7 mouse cellular contexts compared by ENCODE assay signal in genomic region chr12:8641425-8641735, GRCm38 (mm10). TPM values are rescaled to one million over a fixed set of nuclear protein-coding genes. Genes with fewer than 3 reads are reported as not detected.
DNase-seq lines count a peak whose midpoint lies in the region; ATAC-seq and TF ChIP-seq lines count a peak whose summit lies in the region.

No protein-coding gene starts in this region.

- 8% methylated on average over 10 of the region's 10 CpGs for WGBS in lung, adult 2 months
- WGBS in embryonic facial prominence, embryonic 14.5 days: 4% methylated on average over 10 of the region's 10 CpGs
- WGBS in hindbrain, postnatal 0 days: 3% methylated on average over 10 of the region's 10 CpGs
- 9% methylated on average over 10 of the region's 10 CpGs for WGBS in midbrain, embryonic 14.5 days

- peak overlapping the region; percentile 95 for H3K9ac ChIP-seq in embryonic facial prominence, embryonic 14.5 days (ENCODE audit: low read depth, low read length)
- peak overlapping the region; percentile 86 for H3K9ac ChIP-seq in hindbrain, postnatal 0 days (replicated peaks; ENCODE audit: low read length)
- H3K9ac ChIP-seq in midbrain, embryonic 14.5 days (replicated peaks; ENCODE audit: low read length): peak overlapping the region; percentile 81

- DNase-seq in lung, adult 2 months: no peak
- DNase-seq in lung, postnatal 4 days: no peak
- no peak for DNase-seq in embryonic facial prominence, embryonic 14.5 days (ENCODE audit: low spot score)
- DNase-seq in hindbrain, postnatal 0 days (ENCODE audit: low spot score): peak; percentile 21
- peak; percentile 64 for DNase-seq in midbrain, embryonic 14.5 days
- no peak for DNase-seq in gastrocnemius, postnatal 10 days

- peak overlapping the region; percentile 88 for H3K4me3 ChIP-seq in lung, adult 2 months (replicated peaks; ENCODE audit: extremely low read depth, low read depth, low read length)
- H3K4me3 ChIP-seq in embryonic facial prominence, embryonic 14.5 days (ENCODE audit: low read depth, low read length): peak overlapping the region; percentile 88
- H3K4me3 ChIP-seq in hindbrain, postnatal 0 days (ENCODE audit: low read length): peak overlapping the region; percentile 56
- peak overlapping the region; percentile 81 for H3K4me3 ChIP-seq in midbrain, embryonic 14.5 days (replicated peaks; ENCODE audit: low read depth, low read length)

- H3K4me2 ChIP-seq in embryonic facial prominence, embryonic 14.5 days (ENCODE audit: low read depth, low read length): peak overlapping the region; percentile 57
- peak overlapping the region; percentile 65 for H3K4me2 ChIP-seq in hindbrain, postnatal 0 days (ENCODE audit: low read depth, low read length)
- H3K4me2 ChIP-seq in midbrain, embryonic 14.5 days (ENCODE audit: low read length): peak overlapping the region; percentile 56

- no peaks in the 10 kb centered on the region for H3K36me3 ChIP-seq in embryonic facial prominence, embryonic 14.5 days (ENCODE audit: control insufficient read depth, insufficient read depth, low read length)
- H3K36me3 ChIP-seq in hindbrain, postnatal 0 days (ENCODE audit: insufficient read depth, low read length): no peaks in the 10 kb centered on the region
- H3K36me3 ChIP-seq in midbrain, embryonic 14.5 days (ENCODE audit: control insufficient read depth, insufficient read depth, low read length): no peaks in the 10 kb centered on the region

- H3K27me3 ChIP-seq in embryonic facial prominence, embryonic 14.5 days (replicated peaks; ENCODE audit: control insufficient read depth, insufficient read depth, low read length): no peaks in the 10 kb centered on the region
- H3K27me3 ChIP-seq in hindbrain, postnatal 0 days (ENCODE audit: insufficient read depth, low read length): no peaks in the 10 kb centered on the region
- H3K27me3 ChIP-seq in midbrain, embryonic 14.5 days (ENCODE audit: control insufficient read depth, insufficient read depth, low read length): no peaks in the 10 kb centered on the region

- TF ChIP-seq CTCF in lung, adult 2 months (IDR thresholded peaks at IDR 0.05; ENCODE audit: insufficient read depth, low read length): no peak
- no peak for TF ChIP-seq CTCF in hindbrain, postnatal 0 days (IDR thresholded peaks at IDR 0.05; ENCODE audit: low read depth)

- no peaks in the 10 kb centered on the region for H3K4me1 ChIP-seq in lung, adult 2 months (ENCODE audit: control insufficient read depth, insufficient read depth, low read length)
- H3K4me1 ChIP-seq in embryonic facial prominence, embryonic 14.5 days (ENCODE audit: control insufficient read depth, insufficient read depth, low read length): no peaks in the 10 kb centered on the region
- no peaks in the 10 kb centered on the region for H3K4me1 ChIP-seq in hindbrain, postnatal 0 days (ENCODE audit: insufficient read depth, low read length)
- H3K4me1 ChIP-seq in midbrain, embryonic 14.5 days (ENCODE audit: control insufficient read depth, insufficient read depth, low read length): no peaks in the 10 kb centered on the region

- H3K9me3 ChIP-seq in embryonic facial prominence, embryonic 14.5 days (ENCODE audit: control insufficient read depth, low read length): no peaks in the 10 kb centered on the region
- H3K9me3 ChIP-seq in hindbrain, postnatal 0 days (ENCODE audit: low read length): no peaks in the 10 kb centered on the region
- 0 out of 2 replicates have a peak, but pooled peaks cover 2% of the 10 kb centered on the region for H3K9me3 ChIP-seq in midbrain, embryonic 14.5 days (ENCODE audit: control insufficient read depth, low read length)

- 0 out of 2 replicates have a peak overlapping the region, but pooled peaks have one; percentile 98 for H3K27ac ChIP-seq in embryonic facial prominence, embryonic 14.5 days (replicated peaks; ENCODE audit: low read depth, low read length)
- H3K27ac ChIP-seq in hindbrain, postnatal 0 days: peak overlapping the region; percentile 94
- peak overlapping the region; percentile 94 for H3K27ac ChIP-seq in midbrain, embryonic 14.5 days (replicated peaks; ENCODE audit: low read depth, low read length)

- ATAC-seq in embryonic facial prominence, embryonic 14.5 days (ENCODE audit: low read depth): peak; percentile 35; the same call in 1 of the 2 replicates
- ATAC-seq in hindbrain, postnatal 0 days: peak; percentile 54
- ATAC-seq in midbrain, embryonic 14.5 days (ENCODE audit: low FRiP score, low TSS enrichment): peak; percentile 61
- ATAC-seq in megakaryocyte-erythroid progenitor cell, adult 5-6 weeks (replicated peaks; ENCODE audit: low FRiP score, low TSS enrichment, poor library complexity, severe bottlenecking): no peak

- TF ChIP-seq POLR2A in lung, adult 2 months (IDR thresholded peaks at IDR 0.05; ENCODE audit: borderline replicate concordance, extremely low read depth, low read depth, low read length): no peak

RNA-seq across cellular contexts. Expression of gene Pum2, which starts 32.6 kb away (rescaled TPM):
- polyA plus RNA-seq in lung, adult 2 months (2012; rRNA removed): 48.9 and 59.1 TPM in 2 replicates
- 52.7 and 56.1 TPM in 2 replicates for polyA plus RNA-seq in embryonic facial prominence, embryonic 14.5 days (2014; fragmentation: Nextera tagmentation; extraction: Ambion mirVana)
- total RNA-seq in hindbrain, postnatal 0 days (2014; rRNA removed): 118 and 133 TPM in 2 replicates
- 31.1 and 34.5 TPM in 2 replicates for polyA plus RNA-seq in hindbrain, postnatal 0 days (2015; fragmentation: Nextera tagmentation; extraction: Ambion mirVana)
- 69.9 and 83.5 TPM in 2 replicates for polyA plus RNA-seq in midbrain, embryonic 14.5 days (2014; fragmentation: Nextera tagmentation; extraction: Ambion mirVana)
- total RNA-seq in megakaryocyte-erythroid progenitor cell, adult 5-6 weeks (2014; fragmentation: Nextera tagmentation): 111 and 154 TPM in 2 replicates
- 109 and 153 TPM in 2 replicates for total RNA-seq in megakaryocyte-erythroid progenitor cell, adult 5-6 weeks (2017)
- total RNA-seq in gastrocnemius, postnatal 10 days (2021): 10 to 100 TPM; 80.7 to 98.1 TPM

RNA-seq across cellular contexts. Expression of gene Slc7a15, which starts 42.5 kb away (rescaled TPM):
- polyA plus RNA-seq in lung, adult 2 months (2012; rRNA removed): not detected in 2 replicates
- polyA plus RNA-seq in embryonic facial prominence, embryonic 14.5 days (2014; fragmentation: Nextera tagmentation; extraction: Ambion mirVana): not detected in 2 replicates
- not detected in 2 replicates for total RNA-seq in hindbrain, postnatal 0 days (2014; rRNA removed)
- 0.09 TPM in 1 of 2 replicates, not detected in the other for polyA plus RNA-seq in hindbrain, postnatal 0 days (2015; fragmentation: Nextera tagmentation; extraction: Ambion mirVana)
- polyA plus RNA-seq in midbrain, embryonic 14.5 days (2014; fragmentation: Nextera tagmentation; extraction: Ambion mirVana): not detected in 2 replicates
- total RNA-seq in megakaryocyte-erythroid progenitor cell, adult 5-6 weeks (2014; fragmentation: Nextera tagmentation): not detected in 2 replicates
- not detected in 2 replicates for total RNA-seq in megakaryocyte-erythroid progenitor cell, adult 5-6 weeks (2017)
- total RNA-seq in gastrocnemius, postnatal 10 days (2021): not detected

Comparison
In these comparisons a context has a peak if more than half of its experiments do, and no peak if none do; other contexts are left out.
1. DNase-seq: peak in hindbrain, postnatal 0 days (single experiment) and midbrain, embryonic 14.5 days (single experiment); none in lung, adult 2 months (single experiment), lung, postnatal 4 days (0 of 2), embryonic facial prominence, embryonic 14.5 days (single experiment) and gastrocnemius, postnatal 10 days (single experiment).
2. Peak in every context shown above with its lines, with median percentiles within 50 percentile points of each other: H3K4me3 ChIP-seq, H3K27ac ChIP-seq, H3K4me2 ChIP-seq and H3K9ac ChIP-seq.